Mouse (Mus musculus) embryo, embryonic 11.5 days (tissue): ENCODE measurements around the gene Btg2.

Experiments used
- DNase-seq: peaks from one replicate; pipeline ENCODE4 v3.0.0-alpha.2; 2012; ENCODE audit warnings: low read depth, low spot score

Gene Btg2

DNA sequence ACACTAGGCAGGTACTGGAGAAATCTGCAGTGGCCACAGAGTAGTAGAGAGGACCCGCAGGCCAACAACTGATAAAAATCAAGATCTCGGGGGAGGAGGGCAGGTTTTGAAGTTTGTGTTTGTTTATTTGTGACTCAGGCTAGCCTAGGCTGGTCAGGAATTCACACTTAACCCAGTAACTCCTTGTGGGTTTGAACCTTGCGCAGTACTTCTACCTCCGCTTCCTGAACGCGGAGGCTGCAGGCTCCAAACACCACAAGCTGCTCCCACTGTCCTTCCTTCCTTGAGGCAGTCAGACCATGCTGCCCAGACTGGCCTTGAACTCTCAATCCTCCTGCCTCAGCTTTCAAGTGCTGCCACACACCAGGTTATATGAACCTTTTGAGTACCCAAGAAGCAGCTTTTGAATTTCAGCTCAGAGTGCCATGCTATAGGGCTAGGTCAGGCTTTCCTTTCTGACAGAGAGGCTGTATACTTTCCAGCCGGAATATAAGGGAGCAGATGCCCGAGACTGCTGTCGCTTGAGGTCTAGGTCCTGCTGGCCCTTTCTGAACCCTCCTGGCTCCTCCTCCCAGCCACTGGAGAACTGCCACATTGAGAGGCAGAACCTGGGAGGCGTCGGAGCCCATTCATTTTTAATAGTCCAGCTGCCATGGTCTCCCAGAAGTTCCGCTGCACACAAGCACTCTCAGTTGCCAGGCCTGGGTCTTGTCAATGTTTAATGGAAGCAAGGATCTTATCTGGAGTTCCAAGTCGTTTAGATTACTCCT lies 19.2 kb upstream of the Btg2 start:
- DNase-seq = no peak

DNA sequence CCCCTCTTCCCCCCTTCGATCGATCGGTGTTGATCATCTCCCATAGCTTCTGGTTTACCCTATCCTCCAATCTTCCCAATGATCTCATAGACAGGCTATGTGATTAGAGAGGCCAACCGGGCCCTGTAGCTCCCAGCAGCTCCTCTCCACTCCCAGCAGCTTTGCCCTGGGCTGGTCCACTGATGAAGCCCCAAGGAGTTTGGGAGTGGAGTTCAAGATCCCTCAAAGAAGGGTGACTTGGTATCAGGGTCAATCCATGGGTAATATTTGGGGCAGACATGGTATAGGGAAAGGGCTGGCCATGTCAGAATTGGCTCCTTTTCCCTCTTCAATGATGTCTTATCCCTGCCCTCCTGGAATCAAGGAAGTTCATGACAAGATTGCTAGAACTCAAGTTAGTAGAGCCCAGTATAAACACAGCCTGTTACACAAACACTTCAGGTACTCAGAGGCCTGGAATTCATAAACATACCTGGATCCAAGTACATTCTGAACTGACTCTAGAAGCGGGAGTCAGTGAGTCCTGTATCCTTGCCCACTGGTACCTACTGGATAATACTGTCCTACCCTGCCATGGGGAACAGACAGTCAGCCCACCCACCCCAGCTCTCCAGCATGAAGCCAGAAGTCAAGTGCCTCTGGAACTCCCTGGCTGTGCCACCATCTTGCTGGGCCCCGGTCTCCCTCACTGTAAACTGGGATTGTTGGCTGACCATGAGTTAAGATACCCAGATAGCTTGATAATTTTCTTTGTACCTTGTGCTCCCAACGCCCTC lies 18.3 kb upstream of the Btg2 start:
- DNase-seq = no peak

DNA sequence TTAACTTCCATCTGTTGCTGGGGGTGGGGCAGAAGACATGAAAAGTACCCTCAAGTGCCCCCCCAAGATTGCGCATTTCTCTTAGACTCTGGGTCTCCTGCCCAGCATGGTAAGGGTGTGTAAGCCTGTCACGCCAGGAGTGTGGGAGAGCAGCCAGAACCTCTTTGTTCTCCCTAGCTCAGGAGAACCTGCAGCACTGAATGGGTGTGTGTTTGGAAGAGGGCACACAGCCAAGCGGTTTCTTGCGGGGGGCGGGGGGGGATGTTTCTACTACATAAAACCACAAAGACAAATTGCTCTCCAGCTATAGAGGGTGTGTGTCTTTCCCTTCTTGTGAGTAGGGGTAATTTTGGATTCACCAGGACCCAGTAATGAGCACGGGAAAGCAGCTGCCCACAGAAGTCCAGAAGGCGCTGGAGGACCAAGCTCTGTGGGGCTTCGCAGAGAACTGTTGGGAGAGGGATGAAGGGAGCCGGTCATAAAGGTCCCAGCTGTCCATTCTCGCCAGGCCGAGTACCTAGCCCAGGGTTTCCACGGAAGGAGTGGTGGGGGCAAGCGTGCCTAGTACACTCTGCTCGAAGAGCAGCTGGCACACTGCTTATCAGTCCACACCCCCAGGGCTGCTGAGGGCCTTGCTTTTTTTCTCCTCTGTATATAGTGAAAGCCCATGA lies 17.5 kb upstream of the Btg2 start:
- no peak for DNase-seq

DNA sequence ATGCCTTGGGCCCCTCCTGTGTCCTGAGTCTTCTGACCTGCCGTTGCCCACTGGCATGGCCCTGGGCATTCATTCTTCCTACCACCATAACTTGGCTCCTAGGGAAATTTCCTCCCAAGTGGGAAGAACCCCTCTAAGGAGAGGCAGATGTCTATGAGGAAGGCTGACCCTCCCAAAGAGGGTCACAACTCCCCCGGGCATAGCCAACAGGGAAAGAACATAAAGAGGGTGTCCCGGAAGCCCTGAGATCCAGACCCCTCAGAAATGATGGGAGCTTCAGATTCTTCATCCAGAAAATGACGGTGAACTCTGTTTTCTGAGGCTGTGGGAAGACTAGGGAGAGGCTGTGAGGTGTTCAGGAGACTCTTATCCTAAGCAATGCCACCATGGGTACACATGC lies 16.8 kb upstream of the Btg2 start:
- DNase-seq = no peak

DNA sequence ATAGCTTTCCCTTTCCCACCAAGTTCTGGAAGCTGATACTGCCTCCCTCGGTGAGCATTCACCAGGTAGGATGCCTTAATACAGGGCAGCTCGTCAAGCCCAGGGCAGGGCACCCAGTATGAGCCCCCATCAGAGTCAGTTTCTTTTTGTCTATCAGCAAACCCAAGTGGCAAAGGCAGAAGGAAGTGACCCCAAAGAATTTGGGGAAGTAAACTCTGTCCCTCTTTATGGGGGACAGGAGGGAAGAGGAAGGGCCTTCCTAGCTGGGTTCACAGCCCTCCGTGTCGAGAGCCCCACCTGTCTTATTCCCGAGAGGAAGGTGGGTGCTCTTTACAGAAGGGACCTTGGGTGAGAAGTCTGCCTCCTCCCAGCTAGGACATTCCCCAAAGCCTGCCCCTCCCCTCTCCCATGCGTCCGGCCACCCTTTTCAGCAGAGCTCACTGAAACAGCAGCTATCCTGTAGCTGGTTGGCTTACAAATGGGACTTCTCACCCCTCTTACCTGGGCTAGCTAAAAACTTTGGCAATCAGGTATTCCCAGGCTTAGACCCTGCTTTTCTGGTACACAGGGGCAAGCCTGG lies 16.2 kb upstream of the Btg2 start:
- no peak for DNase-seq

DNA sequence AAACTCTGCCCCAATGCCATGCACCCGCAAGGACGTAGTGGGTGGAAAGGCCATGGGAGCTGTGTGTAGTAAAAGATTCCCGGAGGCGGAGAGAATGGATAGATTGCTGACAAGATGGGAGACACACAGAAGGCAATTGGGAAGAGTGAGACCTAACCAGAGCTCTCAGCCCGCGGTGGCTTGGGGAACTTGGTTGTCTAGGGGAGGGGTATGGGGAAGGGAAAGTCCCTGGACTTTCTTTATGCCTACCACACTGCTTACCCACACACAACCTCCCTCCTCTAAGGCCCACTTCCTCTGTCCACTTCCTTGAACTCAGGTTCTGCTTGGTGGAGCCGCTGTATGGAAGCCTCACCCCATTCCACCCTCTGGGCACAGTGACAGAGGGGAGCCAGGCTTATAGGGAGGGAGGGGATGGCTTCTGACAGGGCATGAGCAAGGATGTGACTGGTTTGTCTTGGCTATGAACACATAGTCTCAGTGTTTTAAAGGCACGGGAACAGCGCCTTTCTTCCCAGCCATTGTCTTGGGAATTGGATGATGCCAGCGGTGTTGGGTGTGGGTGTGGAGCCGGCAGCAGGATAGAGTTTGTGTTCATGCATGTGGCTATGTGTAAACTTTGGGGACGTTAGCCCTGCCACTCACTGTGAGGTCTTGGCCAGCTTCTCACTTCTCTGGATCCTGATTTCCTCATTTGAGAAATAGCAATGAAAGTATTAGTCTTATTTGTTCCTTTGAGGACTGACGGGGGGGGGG lies 15.0 kb upstream of the Btg2 start:
- DNase-seq = no peak

DNA sequence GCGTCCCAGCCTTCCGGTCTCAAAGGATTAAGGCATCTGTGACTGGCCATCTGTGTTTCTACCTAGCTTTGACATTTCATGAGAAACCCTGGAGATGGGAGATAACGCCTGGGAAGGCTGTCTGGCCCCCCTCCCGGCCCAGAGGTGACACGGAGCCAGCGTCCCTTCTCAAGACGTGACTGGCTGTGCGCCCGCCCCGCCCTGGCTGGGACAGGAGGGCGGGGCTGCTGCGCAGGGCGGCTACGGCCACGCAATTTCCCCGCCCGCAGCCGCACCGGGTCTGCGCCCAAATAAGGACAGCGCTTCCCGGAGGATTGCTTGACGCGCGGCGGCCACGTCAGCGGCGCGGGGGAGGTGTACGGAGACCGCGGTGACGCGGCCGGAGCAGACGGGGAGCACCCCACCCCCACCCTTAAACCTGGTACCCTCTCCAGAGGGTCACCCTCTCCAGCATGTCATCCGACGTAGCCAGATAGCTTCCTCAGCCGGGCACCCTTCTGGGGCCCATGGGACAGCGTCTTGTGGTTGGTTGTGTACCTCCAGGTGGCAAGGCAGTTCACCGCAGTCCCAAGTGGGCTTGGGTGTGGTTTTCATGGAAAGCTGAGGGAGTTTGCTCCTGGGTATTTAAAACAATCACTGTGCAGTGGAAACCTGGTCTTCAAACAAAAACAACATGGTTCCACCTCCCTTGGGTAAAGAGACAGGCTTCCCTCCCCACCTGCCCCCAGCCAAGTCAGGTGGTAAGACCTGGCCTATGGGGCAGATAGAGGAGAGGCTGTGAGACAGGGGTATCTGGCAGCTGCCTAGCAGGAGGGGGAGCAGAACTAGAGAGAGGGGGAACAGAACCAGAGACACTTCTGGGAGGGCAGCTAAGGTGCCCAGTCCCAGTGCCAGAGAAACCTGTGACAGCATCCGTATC lies 14.2 kb upstream of the Btg2 start:
- peak; percentile 71 for DNase-seq

DNA sequence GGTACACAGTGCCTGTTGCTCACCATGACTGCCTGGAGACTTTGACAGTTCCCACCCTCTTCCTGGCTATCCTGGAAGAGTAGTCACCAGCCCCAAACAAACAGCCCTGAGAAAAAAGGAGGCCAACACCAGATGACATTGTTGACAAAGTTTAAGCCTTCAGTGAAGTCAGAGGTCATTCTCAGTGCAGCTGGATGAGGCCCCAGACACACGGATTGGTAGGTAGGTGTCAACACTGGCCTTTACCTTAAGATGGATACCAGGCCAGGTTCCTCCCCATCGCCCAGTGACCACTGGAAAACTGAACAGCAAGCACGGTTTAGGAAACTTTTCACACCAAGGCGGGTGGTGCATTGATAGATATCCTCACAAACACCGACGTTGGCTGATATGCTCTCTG lies 13.4 kb upstream of the Btg2 start:
- no peak for DNase-seq

DNA sequence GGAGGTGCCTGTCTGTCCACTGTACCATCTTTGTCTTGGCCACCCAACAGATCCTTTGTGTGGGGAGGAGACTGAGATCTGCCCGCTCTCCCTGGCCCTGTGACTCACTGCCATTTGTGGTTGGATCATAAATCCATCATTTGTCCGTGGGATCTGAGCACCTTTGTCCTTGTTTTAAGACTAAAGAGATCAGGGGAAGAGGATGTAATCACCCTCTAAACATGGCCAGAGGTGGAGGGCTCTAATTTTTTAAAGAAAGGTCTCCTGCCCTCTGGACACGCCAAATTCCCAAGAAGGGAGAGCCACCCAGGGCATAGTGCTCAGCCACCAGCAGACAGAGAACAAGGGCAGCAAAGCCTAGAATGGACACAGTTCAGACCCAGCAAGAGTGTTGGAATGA lies 12.9 kb upstream of the Btg2 start:
- no peak for DNase-seq

DNA sequence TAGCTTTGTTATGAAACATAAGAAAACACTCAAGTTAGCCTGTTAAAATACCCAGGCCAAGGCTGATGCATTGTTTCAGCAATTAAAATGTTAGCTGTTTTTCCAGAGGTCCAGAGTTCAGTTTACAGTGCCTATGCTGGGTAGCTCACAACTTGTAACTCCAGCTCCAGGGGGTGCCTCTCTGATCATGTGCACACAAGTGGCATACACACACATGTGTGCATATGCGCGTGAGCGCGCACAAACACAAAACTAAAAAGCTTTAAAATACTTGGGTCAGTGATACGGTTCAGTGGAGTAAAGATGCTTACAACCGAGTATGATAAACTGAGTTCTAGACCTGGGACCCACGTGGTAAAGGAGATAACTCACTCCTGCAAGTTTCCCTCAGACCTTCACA lies 10.2 kb upstream of the Btg2 start:
- no peak for DNase-seq

DNA sequence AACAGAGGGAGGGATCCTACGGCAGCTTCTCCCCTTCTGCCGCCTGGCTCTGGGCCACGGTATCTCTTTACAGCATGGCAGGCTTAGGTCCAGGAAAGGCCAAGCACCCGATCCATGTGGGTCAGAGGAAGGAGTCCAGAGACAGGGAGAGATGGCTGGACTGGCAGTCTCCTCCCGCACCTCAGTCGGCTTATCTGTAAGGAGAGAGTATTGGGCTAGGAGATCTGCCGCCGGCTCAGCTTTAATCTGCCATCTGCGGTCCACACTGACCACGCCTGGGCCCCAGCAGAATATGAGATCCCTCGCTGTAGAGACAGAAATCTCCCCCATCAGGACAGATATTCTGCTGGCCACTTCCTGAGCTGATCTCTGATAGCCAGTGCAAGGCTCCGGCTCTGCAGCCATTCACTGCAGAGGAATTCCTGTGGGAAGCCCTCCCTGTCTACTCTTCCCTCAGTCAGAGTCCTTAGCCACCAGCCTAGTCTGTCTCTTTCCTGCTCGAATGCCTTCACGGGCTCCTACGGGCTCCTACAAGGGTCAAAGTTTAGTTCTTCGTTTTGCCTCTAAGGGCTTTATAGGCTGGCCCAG lies 8.0 kb upstream of the Btg2 start:
- DNase-seq = no peak

DNA sequence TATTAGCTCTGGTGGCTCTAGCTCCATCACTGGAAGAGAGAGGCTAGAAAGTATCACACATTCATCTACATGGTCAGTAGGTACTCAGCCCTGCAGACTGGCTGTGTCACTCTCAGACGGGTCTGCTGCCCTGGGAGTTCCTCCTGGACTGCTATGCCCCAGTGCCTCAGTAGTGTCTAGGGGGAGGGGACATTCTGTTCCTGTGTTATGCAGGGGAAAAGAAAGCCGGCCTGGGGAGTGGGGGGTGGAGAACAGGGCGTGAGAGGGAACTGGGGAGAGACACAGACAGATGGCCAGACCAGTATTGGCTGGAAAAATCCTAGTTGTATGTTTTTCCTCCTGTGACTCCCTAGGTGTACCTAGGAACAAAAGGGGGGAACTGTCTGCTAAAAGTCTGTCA lies 7.1 kb upstream of the Btg2 start:
- DNase-seq = no peak

DNA sequence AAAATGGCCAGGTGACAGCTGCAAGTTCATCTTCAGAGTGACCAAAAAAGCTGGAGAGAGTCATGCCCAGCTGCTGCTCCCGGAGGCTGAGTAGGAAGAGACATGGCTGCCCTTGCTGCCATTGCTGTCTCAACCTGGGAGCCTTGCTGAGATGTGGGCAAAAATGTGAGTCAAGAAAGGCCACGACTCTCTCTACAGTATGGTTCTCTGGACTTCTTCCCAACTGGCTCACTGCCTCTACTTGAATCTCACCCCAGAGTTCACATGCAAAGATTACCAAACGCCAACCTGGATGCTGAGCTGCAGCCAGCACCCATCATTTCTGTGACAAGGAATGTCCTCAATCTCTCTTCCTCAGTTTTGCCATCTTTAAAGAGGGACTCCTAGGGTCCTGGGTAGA lies 5.2 kb upstream of the Btg2 start:
- no peak for DNase-seq

DNA sequence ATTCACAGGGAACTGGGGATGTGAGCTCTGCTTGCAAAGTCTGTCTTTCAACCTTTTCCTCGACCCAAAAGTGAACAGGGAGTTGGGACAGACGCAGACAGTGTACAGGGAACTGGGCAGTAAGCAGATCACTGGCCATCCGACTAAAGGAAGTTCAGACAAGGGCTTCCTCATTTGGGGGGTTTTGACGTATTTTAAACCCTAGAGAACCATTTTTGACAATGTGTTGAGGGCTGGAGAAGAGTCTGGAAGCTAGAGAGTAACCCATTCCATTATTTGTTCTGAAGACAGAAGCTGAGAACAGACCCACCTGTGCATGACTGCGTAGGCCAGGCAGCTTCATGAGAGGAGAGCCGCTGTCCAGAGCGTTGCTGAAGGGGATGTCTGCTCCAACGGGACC lies 4.8 kb upstream of the Btg2 start:
- DNase-seq = no peak

DNA sequence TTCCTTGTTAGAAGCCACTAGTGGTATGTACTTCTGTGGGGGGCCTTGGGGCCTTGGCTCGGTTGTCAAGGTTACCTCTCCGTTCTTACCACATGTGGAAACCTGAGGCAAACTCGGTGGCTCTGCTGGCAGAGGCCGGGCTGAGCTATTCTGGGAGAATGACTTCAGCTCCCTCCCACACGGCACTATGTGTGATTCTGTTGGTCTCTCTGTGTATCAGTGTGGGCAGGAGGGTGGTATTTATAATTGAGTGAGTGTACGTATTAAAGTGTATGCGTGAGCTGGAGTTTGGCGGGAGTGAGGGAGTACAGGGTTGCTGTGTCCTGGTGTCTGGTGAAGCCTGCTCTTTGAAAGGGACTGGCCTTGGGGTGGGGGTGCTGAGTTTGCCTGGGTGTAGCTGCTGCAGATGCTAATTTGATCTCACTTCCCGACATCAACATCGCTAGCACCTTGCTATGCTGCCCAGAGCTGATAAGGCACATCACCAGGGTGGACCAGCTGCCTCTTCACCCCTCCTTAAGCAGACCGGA lies 4.1 kb upstream of the Btg2 start:
- DNase-seq = no peak

DNA sequence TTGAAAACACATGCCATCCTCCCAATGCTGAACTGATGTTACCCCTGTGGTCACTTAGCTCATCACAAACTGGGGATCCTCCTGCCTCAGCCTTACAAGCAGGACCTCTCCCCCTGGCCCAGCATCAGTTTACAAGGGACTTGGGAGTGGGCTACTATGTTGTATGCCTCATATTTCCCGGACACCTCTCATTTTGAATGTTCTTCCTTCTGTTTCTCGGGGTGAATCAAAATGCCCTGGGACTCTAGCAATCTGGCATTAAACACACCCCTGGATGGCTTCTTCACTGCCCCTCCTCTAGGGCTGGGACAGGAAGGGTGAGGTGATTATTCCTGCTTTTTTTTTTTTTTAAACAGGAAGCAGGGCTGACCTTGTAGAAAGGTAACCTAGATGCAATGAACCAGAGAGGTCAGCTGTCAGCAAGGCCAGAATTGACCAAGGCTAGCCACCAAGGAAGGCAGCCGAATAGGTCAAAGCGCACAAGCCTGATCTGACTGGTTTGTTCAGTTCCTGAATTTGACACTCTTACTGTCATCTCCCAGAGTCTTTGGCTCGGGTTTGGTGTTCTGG lies 2.0 kb upstream of the Btg2 start:
- DNase-seq = no peak

DNA sequence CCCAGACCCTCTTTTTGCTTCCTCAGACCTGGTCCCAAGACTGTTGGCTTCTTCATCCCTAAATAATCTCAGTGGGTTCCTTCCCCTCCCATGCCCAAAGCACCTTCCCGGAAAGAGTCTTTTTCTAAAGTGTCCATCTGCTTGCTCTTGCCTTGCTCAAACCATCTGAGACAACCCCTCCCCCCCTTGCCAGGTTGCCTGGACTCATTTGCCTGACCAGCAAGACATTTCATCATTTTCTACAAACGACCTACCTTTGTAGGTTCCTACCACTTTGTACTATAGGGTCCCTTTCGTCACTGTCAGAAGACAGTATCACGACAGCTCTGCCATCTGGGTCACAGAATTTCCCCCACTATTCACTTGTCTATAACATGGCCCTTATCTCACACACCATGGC lies 1.5 kb upstream of the Btg2 start:
- DNase-seq = no peak

DNA sequence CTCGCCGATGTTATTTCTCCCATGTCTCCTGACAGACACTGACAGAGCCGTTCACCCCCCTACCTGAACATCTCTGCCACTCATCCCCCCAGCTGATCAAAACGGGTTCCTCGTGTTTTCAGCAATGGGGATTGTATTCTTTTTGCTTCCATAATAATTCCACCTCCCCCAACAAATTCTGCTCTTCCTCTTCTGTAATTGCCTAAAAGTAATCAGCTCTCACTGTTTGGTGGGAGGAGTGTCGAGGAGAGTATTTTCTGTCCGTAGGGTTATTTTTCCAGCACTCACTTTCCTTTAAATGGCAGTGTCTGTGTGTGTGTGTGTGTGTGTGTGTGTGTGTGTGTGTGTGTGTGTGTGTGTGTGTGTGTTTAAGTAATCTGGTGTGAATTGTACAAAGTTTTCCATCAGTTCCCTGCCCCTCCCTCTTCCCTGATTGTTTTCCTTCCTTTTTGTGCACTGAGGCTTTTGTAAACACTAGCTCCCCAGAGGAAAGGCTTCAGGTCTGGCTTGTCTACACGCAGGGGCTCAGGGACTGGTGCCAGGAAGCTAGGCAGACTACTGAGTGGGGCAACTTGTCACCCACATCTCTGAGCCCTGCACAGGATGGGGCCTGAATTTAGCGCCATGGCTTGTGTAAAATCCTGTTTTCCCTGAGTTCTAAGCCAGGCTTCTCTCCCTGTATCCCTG lies 700 bp upstream of the Btg2 start:
- DNase-seq = no peak
